Mouse (Mus musculus) liver, postnatal 0 days (tissue): ENCODE measurements at regions not wholly inside any gene's neighbourhood (a gene's known extent, or its start where the extent isn't known, plus 50 kb on each side); places are given as distances from the start of the nearest gene placed in this dataset.

Experiments
- CTCF ChIP-seq: sonication (generic); IDR thresholded peaks from 2 replicates; pipeline ENCODE4 v1.5.1; 2016; ENCODE audit warnings: antibody characterized with exemption, low read depth
- EP300 ChIP-seq: IDR thresholded peaks from 2 replicates; pipeline ENCODE4 v1.6.1; 2016; ENCODE audit warnings: antibody characterized with exemption, low read depth, mild to moderate bottlenecking

DNA sequence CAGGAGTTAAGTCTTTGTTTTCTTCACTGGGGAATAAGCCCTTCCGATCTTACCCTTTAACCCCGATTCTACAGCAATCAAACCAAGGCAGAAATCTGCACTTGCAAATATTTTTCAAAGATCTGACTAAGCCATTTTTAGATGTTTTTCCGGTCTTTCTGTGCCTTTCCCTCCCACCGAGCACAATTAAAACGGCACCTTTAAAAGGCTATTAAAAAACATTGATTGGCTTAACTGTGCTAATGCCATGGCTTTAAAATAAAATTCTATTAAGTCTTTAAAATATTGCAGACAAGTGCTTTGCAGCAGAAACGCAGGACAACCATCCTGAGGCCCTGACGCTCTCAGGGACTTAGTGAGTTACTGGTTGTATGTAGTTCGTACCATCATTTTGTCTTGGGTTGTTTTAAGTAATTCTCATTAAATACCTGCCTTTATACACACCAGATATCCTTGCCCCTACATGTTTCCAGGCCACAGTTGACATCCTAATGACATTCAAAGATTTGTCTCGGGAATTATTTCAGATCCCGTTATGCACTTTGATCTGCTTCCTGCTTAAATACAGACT lies 197.6 kb upstream of the Hnrnpa3 start:
- no peak for TF ChIP-seq CTCF
- no peak for TF ChIP-seq EP300
